Mouse (Mus musculus) cortical plate, adult 2 months (tissue): ENCODE measurements around the gene Sctr.

ENCODE experiments used
- CTCF ChIP-seq: fragments of 200-500 bp; IDR thresholded peaks from 2 replicates; pipeline ENCODE4 v1.5.1; 2011; ENCODE audit warnings: mild to moderate bottlenecking, control low read depth, low read length; ENCODE audit not compliant: insufficient read depth; ENCODE audit errors: extremely low read depth
- POLR2A ChIP-seq: fragments of 200-500 bp; IDR thresholded peaks from 2 replicates; pipeline ENCODE4 v1.6.1; 2011; ENCODE audit warnings: mild to moderate bottlenecking, low read length, control low read depth; ENCODE audit not compliant: insufficient read depth; ENCODE audit errors: extremely low read depth

GRCm38 (mm10) chr1:120064036-120064682 is 57.5 kb downstream of the Sctr start:
- TF ChIP-seq POLR2A (no peak), CTCF (no peak)
